In the genomic region with DNA sequence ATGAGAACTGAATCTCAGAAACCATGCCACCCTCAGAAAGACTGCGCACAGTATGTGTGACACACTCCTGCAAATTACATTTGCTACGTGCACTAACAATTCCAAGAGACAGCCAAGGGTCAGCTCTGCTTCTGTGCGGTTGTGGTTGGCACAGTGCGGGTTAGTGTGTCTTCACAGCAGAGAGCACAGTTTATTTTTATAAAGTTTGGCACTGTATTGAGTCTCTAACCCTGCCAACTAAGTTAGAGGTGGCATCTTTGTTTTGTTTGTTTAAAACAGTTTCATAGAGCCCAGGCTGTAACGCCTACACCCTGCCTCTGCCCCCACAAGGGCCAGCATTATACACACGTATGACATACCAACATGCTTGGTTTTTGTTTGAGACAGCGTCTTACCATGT, we compare ENCODE assay signal across 21 mouse cellular contexts. TPM values are rescaled to one million over a fixed set of nuclear protein-coding genes. Genes with fewer than 3 reads are reported as not detected.
"Had no signal": no experiment of that assay in that cellular context is flagged by ENCODE, and none has a peak within 500 bp of the region (broad histone marks: within the 10 kb centered on the region; RNA-seq: fewer than 3 reads in every experiment).

No protein-coding gene starts in this region.

- H3K4me2 ChIP-seq: kidney, embryonic 15.5 days; limb, embryonic 13.5 days; liver, embryonic 13.5 days; lung, embryonic 15.5 days; midbrain, embryonic 12.5 days; midbrain, embryonic 15.5 days; neural tube, embryonic 12.5 days; neural tube, embryonic 15.5 days; stomach, embryonic 15.5 days had no signal

- H3K27ac ChIP-seq: kidney, embryonic 15.5 days; limb, embryonic 10.5 days; limb, embryonic 13.5 days; liver, embryonic 13.5 days; lung, embryonic 15.5 days; midbrain, embryonic 12.5 days; midbrain, embryonic 15.5 days; neural tube, embryonic 12.5 days; neural tube, embryonic 15.5 days; stomach, embryonic 15.5 days had no signal

- H3K27me3 ChIP-seq: kidney, embryonic 15.5 days; limb, embryonic 13.5 days; liver, embryonic 13.5 days; lung, embryonic 15.5 days; midbrain, embryonic 12.5 days; midbrain, embryonic 15.5 days; neural tube, embryonic 12.5 days; neural tube, embryonic 15.5 days; stomach, embryonic 15.5 days had no signal

- DNase-seq: kidney, postnatal 10 days; layer of hippocampus, postnatal 36 days; liver; liver, embryonic 13.5 days; lung, postnatal 10 days; lung, postnatal 4 days; right cerebral cortex, adult 18-20 months; right cerebral cortex, postnatal 14 days; right cerebral cortex, postnatal 4 days; thymus, postnatal 25 days had no signal

- H3K9ac ChIP-seq: kidney, embryonic 15.5 days; limb, embryonic 13.5 days; liver, embryonic 13.5 days; lung, embryonic 15.5 days; midbrain, embryonic 12.5 days; midbrain, embryonic 15.5 days; neural tube, embryonic 12.5 days; neural tube, embryonic 15.5 days; stomach, embryonic 15.5 days had no signal

- H3K4me1 ChIP-seq: limb, embryonic 10.5 days; midbrain, embryonic 12.5 days; neural tube, embryonic 12.5 days had no signal

- H3K9me3 ChIP-seq: kidney, embryonic 15.5 days; limb, embryonic 10.5 days; limb, embryonic 13.5 days; liver, embryonic 13.5 days; lung, embryonic 15.5 days; midbrain, embryonic 12.5 days; midbrain, embryonic 15.5 days; neural tube, embryonic 12.5 days; neural tube, embryonic 15.5 days; stomach, embryonic 15.5 days had no signal

- H3K4me3 ChIP-seq: kidney, embryonic 15.5 days; limb, embryonic 10.5 days; limb, embryonic 13.5 days; liver, embryonic 13.5 days; lung, embryonic 15.5 days; midbrain, embryonic 12.5 days; midbrain, embryonic 15.5 days; neural tube, embryonic 12.5 days; neural tube, embryonic 15.5 days; stomach, embryonic 15.5 days had no signal

- ATAC-seq: intestine, postnatal 0 days; midbrain, embryonic 15.5 days had no signal

RNA-seq across cellular contexts. Expression of gene Cdh15, which starts 53.7 kb away (rescaled TPM):
- total RNA-seq: megakaryocyte progenitor cell, adult 5-6 weeks had no signal
